Mouse (Mus musculus) cerebellum, adult 11-12 months (tissue): ENCODE data around the gene Atl1.

Experiments
- DNase-seq: peaks from one replicate; pipeline ENCODE4 v3.0.0; 2022

Gene Atl1

GRCm38 (mm10) chr12:69892371-69893251, at the start of gene Atl1, which contains the start of gene Map4k5:
Atl1 (plus strand) TSS chr12:69892614.
Map4k5 (minus strand) TSS chr12:69893200.
- DNase-seq: peak; percentile 89

- DNase-seq: no peak
Observed at GRCm38 (mm10) chr12:69843531-69844445, 48.6 kb upstream of the Atl1 start.

GRCm38 (mm10) chr12:69845722-69846121, 46.7 kb upstream of the Atl1 start:
- no peak for DNase-seq

- no peak for DNase-seq
Observed at GRCm38 (mm10) chr12:69846499-69846898, 45.9 kb upstream of the Atl1 start.

- DNase-seq: no peak
Observed at GRCm38 (mm10) chr12:69848083-69848878, 44.1 kb upstream of the Atl1 start.

GRCm38 (mm10) chr12:69852288-69852687, 40.1 kb upstream of the Atl1 start:
- DNase-seq: no peak

- no peak for DNase-seq
Observed at GRCm38 (mm10) chr12:69853387-69853786, 39.0 kb upstream of the Atl1 start.

- no peak for DNase-seq
Observed at GRCm38 (mm10) chr12:69853942-69854341, 38.5 kb upstream of the Atl1 start.

- DNase-seq: no peak
Observed at GRCm38 (mm10) chr12:69855641-69856300, 36.6 kb upstream of the Atl1 start.

- DNase-seq: no peak
Observed at GRCm38 (mm10) chr12:69856398-69856797, 36.0 kb upstream of the Atl1 start.

- DNase-seq: no peak
Observed at GRCm38 (mm10) chr12:69857597-69857996, 34.8 kb upstream of the Atl1 start.

- DNase-seq: no peak
Observed at GRCm38 (mm10) chr12:69858847-69859246, 33.6 kb upstream of the Atl1 start.

- DNase-seq: no peak
Observed at GRCm38 (mm10) chr12:69863505-69863904, 28.9 kb upstream of the Atl1 start.

GRCm38 (mm10) chr12:69864164-69864692, 28.2 kb upstream of the Atl1 start:
- no peak for DNase-seq

- DNase-seq: no peak
Observed at GRCm38 (mm10) chr12:69867338-69867737, 25.1 kb upstream of the Atl1 start.

- no peak for DNase-seq
Observed at GRCm38 (mm10) chr12:69871632-69872031, 20.8 kb upstream of the Atl1 start.

- DNase-seq: no peak
Observed at GRCm38 (mm10) chr12:69877842-69878363, 14.5 kb upstream of the Atl1 start.

- DNase-seq: no peak
Observed at GRCm38 (mm10) chr12:69879172-69879665, 13.2 kb upstream of the Atl1 start.

- DNase-seq: no peak
Observed at GRCm38 (mm10) chr12:69879739-69880138, 12.7 kb upstream of the Atl1 start.

- DNase-seq: no peak
Observed at GRCm38 (mm10) chr12:69881198-69881905, 11.1 kb upstream of the Atl1 start.

- DNase-seq: no peak
Observed at GRCm38 (mm10) chr12:69884053-69884452, 8.4 kb upstream of the Atl1 start.
